Mouse (Mus musculus): Measurements from ENCODE around the gene Trdmt1. TPM values are rescaled to one million over a fixed set of nuclear protein-coding genes. Genes with fewer than 3 reads are reported as not detected.

The Trdmt1 gene
- polyA plus RNA-seq, 1 experiment from 2014 or later = 11.7 TPM

GRCm38 (mm10) chr2:13491734-13492133 lies 52.7 kb downstream of the Trdmt1 start, which contains the start of gene Cubn:
Gene Cubn (minus strand): TSS chr2:13491813.
- Histone ChIP-seq H3K9ac (replicated peaks; ENCODE audit: low read depth, low read length) (no peak within 1 kb of the TSS), H3K27me3 (ENCODE audit: control insufficient read depth, insufficient read depth, low read length) (no peaks in the 10 kb centered on the region), H3K4me2 (ENCODE audit: low read depth, low read length) (no peak within 1 kb of the TSS), H3K4me3 (ENCODE audit: low read depth, low read length) (no peak within 1 kb of the TSS), H3K9me3 (ENCODE audit: control insufficient read depth, low read length) (no peaks in the 10 kb centered on the region), H3K36me3 (ENCODE audit: control insufficient read depth, insufficient read depth, low read length) (no peaks in the 10 kb centered on the region), H3K4me1 (ENCODE audit: control insufficient read depth, insufficient read depth, low read length) (no peaks in the 10 kb centered on the region), H3K27ac (ENCODE audit: low read depth, low read length) (no peak within 1 kb of the TSS)
- no peak for ATAC-seq (ENCODE audit: low read depth)
- 43% methylated on average over 8 of the region's 8 CpGs for WGBS

GRCm38 (mm10) chr2:13490480-13490879 lies 54.0 kb downstream of the Trdmt1 start:
- H3K9me3 ChIP-seq (ENCODE audit: control insufficient read depth, low read length) = no peaks in the 10 kb centered on the region
- no peak overlapping the region for H3K4me2 ChIP-seq (ENCODE audit: low read depth, low read length)
- H3K9ac ChIP-seq (replicated peaks; ENCODE audit: low read depth, low read length) = no peak overlapping the region
- whole genome bisulfite sequencing = 74% methylated on average over 2 of the region's 2 CpGs
- H3K4me1 ChIP-seq (ENCODE audit: control insufficient read depth, insufficient read depth, low read length) = no peaks in the 10 kb centered on the region
- H3K4me3 ChIP-seq (ENCODE audit: low read depth, low read length) = no peak overlapping the region
- H3K27ac ChIP-seq (ENCODE audit: low read depth, low read length) = no peak overlapping the region
- no peak for ATAC-seq (ENCODE audit: low read depth)
- H3K27me3 ChIP-seq (ENCODE audit: control insufficient read depth, insufficient read depth, low read length) = no peaks in the 10 kb centered on the region
- H3K36me3 ChIP-seq (ENCODE audit: control insufficient read depth, insufficient read depth, low read length) = no peaks in the 10 kb centered on the region

GRCm38 (mm10) chr2:13486470-13486869 lies 58.0 kb downstream of the Trdmt1 start:
- H3K4me2 ChIP-seq (ENCODE audit: low read depth, low read length) = no peak overlapping the region
- H3K27me3 ChIP-seq (ENCODE audit: control insufficient read depth, insufficient read depth, low read length) = no peaks in the 10 kb centered on the region
- no peaks in the 10 kb centered on the region for H3K9me3 ChIP-seq (ENCODE audit: control insufficient read depth, low read length)
- no peak overlapping the region for H3K27ac ChIP-seq (ENCODE audit: low read depth, low read length)
- no peak for ATAC-seq (ENCODE audit: low read depth)
- H3K4me3 ChIP-seq (ENCODE audit: low read depth, low read length) = no peak overlapping the region
- H3K9ac ChIP-seq (replicated peaks; ENCODE audit: low read depth, low read length) = no peak overlapping the region
- WGBS = 76% methylated on average over 8 of the region's 8 CpGs
- no peaks in the 10 kb centered on the region for H3K4me1 ChIP-seq (ENCODE audit: control insufficient read depth, insufficient read depth, low read length)
- H3K36me3 ChIP-seq (ENCODE audit: control insufficient read depth, insufficient read depth, low read length) = no peaks in the 10 kb centered on the region

GRCm38 (mm10) chr2:13484566-13484965 lies 59.9 kb downstream of the Trdmt1 start:
- no peaks in the 10 kb centered on the region for H3K36me3 ChIP-seq (ENCODE audit: control insufficient read depth, insufficient read depth, low read length)
- ATAC-seq (ENCODE audit: low read depth) = no peak
- no peak overlapping the region for H3K4me3 ChIP-seq (ENCODE audit: low read depth, low read length)
- no peak overlapping the region for H3K9ac ChIP-seq (replicated peaks; ENCODE audit: low read depth, low read length)
- H3K9me3 ChIP-seq (ENCODE audit: control insufficient read depth, low read length) = no peaks in the 10 kb centered on the region
- H3K4me2 ChIP-seq (ENCODE audit: low read depth, low read length) = no peak overlapping the region
- WGBS = 87% methylated on average over 3 of the region's 3 CpGs
- H3K27me3 ChIP-seq (ENCODE audit: control insufficient read depth, insufficient read depth, low read length) = no peaks in the 10 kb centered on the region
- H3K27ac ChIP-seq (ENCODE audit: low read depth, low read length) = no peak overlapping the region
- no peaks in the 10 kb centered on the region for H3K4me1 ChIP-seq (ENCODE audit: control insufficient read depth, insufficient read depth, low read length)

- 89% methylated on average over 2 of the region's 2 CpGs for WGBS
- Histone ChIP-seq H3K4me1 (ENCODE audit: control insufficient read depth, insufficient read depth, low read length) (no peaks in the 10 kb centered on the region), H3K9ac (replicated peaks; ENCODE audit: low read depth, low read length) (no peak overlapping the region), H3K27ac (ENCODE audit: low read depth, low read length) (no peak overlapping the region), H3K4me3 (ENCODE audit: low read depth, low read length) (no peak overlapping the region), H3K9me3 (ENCODE audit: control insufficient read depth, low read length) (no peaks in the 10 kb centered on the region), H3K27me3 (ENCODE audit: control insufficient read depth, insufficient read depth, low read length) (no peaks in the 10 kb centered on the region), H3K36me3 (ENCODE audit: control insufficient read depth, insufficient read depth, low read length) (no peaks in the 10 kb centered on the region), H3K4me2 (ENCODE audit: low read depth, low read length) (no peak overlapping the region)
- ATAC-seq (ENCODE audit: low read depth) = no peak
Observed at GRCm38 (mm10) chr2:13480744-13481143, 63.7 kb downstream of the Trdmt1 start.

GRCm38 (mm10) chr2:13479165-13479564 lies 65.3 kb downstream of the Trdmt1 start:
- no peak for ATAC-seq (ENCODE audit: low read depth)
- Histone ChIP-seq H3K4me3 (ENCODE audit: low read depth, low read length) (no peak overlapping the region), H3K4me1 (ENCODE audit: control insufficient read depth, insufficient read depth, low read length) (no peaks in the 10 kb centered on the region), H3K36me3 (ENCODE audit: control insufficient read depth, insufficient read depth, low read length) (no peaks in the 10 kb centered on the region), H3K27ac (ENCODE audit: low read depth, low read length) (no peak overlapping the region), H3K4me2 (ENCODE audit: low read depth, low read length) (no peak overlapping the region), H3K9ac (replicated peaks; ENCODE audit: low read depth, low read length) (no peak overlapping the region), H3K27me3 (ENCODE audit: control insufficient read depth, insufficient read depth, low read length) (no peaks in the 10 kb centered on the region), H3K9me3 (ENCODE audit: control insufficient read depth, low read length) (no peaks in the 10 kb centered on the region)
- WGBS = 78% methylated on average over 7 of the region's 7 CpGs

- Histone ChIP-seq H3K27me3 (ENCODE audit: control insufficient read depth, insufficient read depth, low read length) (no peaks in the 10 kb centered on the region), H3K4me1 (ENCODE audit: control insufficient read depth, insufficient read depth, low read length) (no peaks in the 10 kb centered on the region), H3K27ac (ENCODE audit: low read depth, low read length) (no peak overlapping the region), H3K9ac (replicated peaks; ENCODE audit: low read depth, low read length) (no peak overlapping the region), H3K4me2 (ENCODE audit: low read depth, low read length) (no peak overlapping the region), H3K36me3 (ENCODE audit: control insufficient read depth, insufficient read depth, low read length) (no peaks in the 10 kb centered on the region), H3K4me3 (ENCODE audit: low read depth, low read length) (no peak overlapping the region), H3K9me3 (ENCODE audit: control insufficient read depth, low read length) (no peaks in the 10 kb centered on the region)
- no peak for ATAC-seq (ENCODE audit: low read depth)
- WGBS = 90% methylated on average over 3 of the region's 3 CpGs
Observed at GRCm38 (mm10) chr2:13470108-13470507, 74.4 kb downstream of the Trdmt1 start.

GRCm38 (mm10) chr2:13469641-13470040 lies 74.8 kb downstream of the Trdmt1 start:
- Histone ChIP-seq H3K27ac (ENCODE audit: low read depth, low read length) (no peak overlapping the region), H3K27me3 (ENCODE audit: control insufficient read depth, insufficient read depth, low read length) (no peaks in the 10 kb centered on the region), H3K4me3 (ENCODE audit: low read depth, low read length) (no peak overlapping the region), H3K4me2 (ENCODE audit: low read depth, low read length) (no peak overlapping the region), H3K9ac (replicated peaks; ENCODE audit: low read depth, low read length) (no peak overlapping the region), H3K4me1 (ENCODE audit: control insufficient read depth, insufficient read depth, low read length) (no peaks in the 10 kb centered on the region), H3K9me3 (ENCODE audit: control insufficient read depth, low read length) (no peaks in the 10 kb centered on the region), H3K36me3 (ENCODE audit: control insufficient read depth, insufficient read depth, low read length) (no peaks in the 10 kb centered on the region)
- no peak for ATAC-seq (ENCODE audit: low read depth)
- 80% methylated on average over 4 of the region's 4 CpGs for WGBS

- Histone ChIP-seq H3K4me1 (ENCODE audit: control insufficient read depth, insufficient read depth, low read length) (no peaks in the 10 kb centered on the region), H3K4me3 (ENCODE audit: low read depth, low read length) (no peak overlapping the region), H3K9me3 (ENCODE audit: control insufficient read depth, low read length) (no peaks in the 10 kb centered on the region), H3K4me2 (ENCODE audit: low read depth, low read length) (no peak overlapping the region), H3K27me3 (ENCODE audit: control insufficient read depth, insufficient read depth, low read length) (no peaks in the 10 kb centered on the region), H3K27ac (ENCODE audit: low read depth, low read length) (no peak overlapping the region), H3K9ac (replicated peaks; ENCODE audit: low read depth, low read length) (no peak overlapping the region), H3K36me3 (ENCODE audit: control insufficient read depth, insufficient read depth, low read length) (no peaks in the 10 kb centered on the region)
- ATAC-seq (ENCODE audit: low read depth) = no peak
- 96% methylated on average over 3 of the region's 3 CpGs for WGBS
Observed at GRCm38 (mm10) chr2:13466685-13467084, 77.8 kb downstream of the Trdmt1 start.

Data from neural tube, embryonic 14.5 days (tissue).